Mouse (Mus musculus) bone marrow macrophage, adult 2 months (primary cell): Measurements from ENCODE around the gene Elmsan1. TPM values are rescaled to one million over a fixed set of nuclear protein-coding genes. Genes with fewer than 3 reads are reported as not detected.

Experiments
- H3K27ac ChIP-seq: 2 replicates; pipeline ENCODE4 v1.5.1; 2012; ENCODE audit warnings: low read depth, low read length; ENCODE audit not compliant: insufficient read depth
- H3K4me1 ChIP-seq: 2 replicates; pipeline ENCODE4 v1.6.1; 2012; ENCODE audit warnings: low read length; ENCODE audit not compliant: control insufficient read depth, insufficient read depth
- H3K4me3 ChIP-seq: 2 replicates; pipeline ENCODE4 v1.5.1; 2012; ENCODE audit warnings: mild to moderate bottlenecking, low read length, moderate library complexity; ENCODE audit not compliant: insufficient read depth
- CTCF ChIP-seq: IDR thresholded peaks from 2 replicates; pipeline ENCODE4 v1.5.1; 2012; ENCODE audit warnings: low read depth, mild to moderate bottlenecking, low read length, moderate library complexity
- POLR2A ChIP-seq: IDR thresholded peaks from 2 replicates; pipeline ENCODE4 v1.6.1; 2012; ENCODE audit warnings: mild to moderate bottlenecking, low read depth, low read length, borderline replicate concordance
- polyA plus RNA-seq: library from polyadenylated mRNA; stranded (reverse); fragments of >200 nt; gene quantifications from 2 replicates; pipeline ENCODE4 v1.2.4, GENCODE M21; 2012; ENCODE audit not compliant: missing spikeins, insufficient read depth, insufficient read length

The Elmsan1 gene
- polyA plus RNA-seq, 1 experiment = 33.7 TPM

DNA sequence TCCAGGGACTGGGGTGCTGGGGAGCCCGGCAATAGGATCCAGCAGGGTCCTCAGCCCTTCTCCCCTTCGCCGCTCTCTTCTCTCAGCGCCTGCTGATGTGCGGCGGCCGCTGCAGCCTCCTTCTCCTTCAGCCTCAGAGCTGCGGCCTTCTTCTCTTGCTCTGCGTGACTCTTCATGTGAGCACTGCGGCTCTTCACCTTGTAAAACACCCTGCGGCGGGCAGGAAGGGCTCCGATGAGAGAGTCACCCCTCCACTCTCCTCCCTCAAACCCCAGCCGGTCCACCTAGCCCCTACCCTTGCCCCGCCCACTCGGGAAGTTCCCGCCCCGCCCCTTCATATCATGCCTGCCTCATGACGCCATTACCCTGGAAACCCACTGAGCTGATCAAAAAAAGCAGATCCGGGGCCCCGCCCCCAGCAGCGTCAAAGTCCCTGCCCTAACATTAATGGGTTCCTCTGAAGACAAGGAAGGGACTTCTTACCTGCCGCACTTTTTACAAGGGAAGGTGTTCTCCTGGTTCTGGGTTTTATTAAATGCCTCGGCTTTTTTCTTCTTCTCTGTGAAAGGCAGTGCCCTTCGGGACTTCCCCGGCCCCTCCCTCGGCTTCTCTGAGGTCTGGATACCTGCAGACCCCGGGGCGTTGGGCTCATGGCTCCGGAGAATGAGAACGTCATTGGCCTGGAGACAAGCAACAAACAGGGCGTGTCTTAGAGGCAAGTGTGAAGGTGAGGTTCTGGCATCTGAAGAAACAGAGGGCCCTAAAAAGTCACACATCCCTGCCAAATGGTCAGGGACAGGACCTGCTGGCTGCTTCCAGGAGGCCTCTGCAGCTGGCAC is 66.1 kb downstream of the Elmsan1 start:
- no peak overlapping the region for H3K4me3 ChIP-seq

GRCm38 (mm10) chr12:84151911-84152310 is 66.8 kb downstream of the Elmsan1 start:
- Histone ChIP-seq H3K4me3 (no peak overlapping the region), H3K4me1 (no peaks in the 10 kb centered on the region), H3K27ac (no peak overlapping the region)
- TF ChIP-seq CTCF = no peak
- TF ChIP-seq POLR2A = no peak

More for the DNA sequence above, 66.1 kb downstream of the Elmsan1 start:
- TF ChIP-seq POLR2A = no peak
- no peak for TF ChIP-seq CTCF
- Histone ChIP-seq H3K27ac (no peak overlapping the region), H3K4me1 (no peaks in the 10 kb centered on the region)

- Histone ChIP-seq H3K27ac (no peak overlapping the region), H3K4me1 (no peaks in the 10 kb centered on the region), H3K4me3 (no peak overlapping the region)
- no peak for TF ChIP-seq CTCF
- no peak for TF ChIP-seq POLR2A
Observed at GRCm38 (mm10) chr12:84150976-84151375, 67.7 kb downstream of the Elmsan1 start.

GRCm38 (mm10) chr12:84149971-84150370 is 68.7 kb downstream of the Elmsan1 start:
- no peak overlapping the region for H3K4me3 ChIP-seq
- H3K4me1 ChIP-seq = no peaks in the 10 kb centered on the region
- no peak for TF ChIP-seq CTCF
- TF ChIP-seq POLR2A = no peak
- H3K27ac ChIP-seq = no peak overlapping the region

DNA sequence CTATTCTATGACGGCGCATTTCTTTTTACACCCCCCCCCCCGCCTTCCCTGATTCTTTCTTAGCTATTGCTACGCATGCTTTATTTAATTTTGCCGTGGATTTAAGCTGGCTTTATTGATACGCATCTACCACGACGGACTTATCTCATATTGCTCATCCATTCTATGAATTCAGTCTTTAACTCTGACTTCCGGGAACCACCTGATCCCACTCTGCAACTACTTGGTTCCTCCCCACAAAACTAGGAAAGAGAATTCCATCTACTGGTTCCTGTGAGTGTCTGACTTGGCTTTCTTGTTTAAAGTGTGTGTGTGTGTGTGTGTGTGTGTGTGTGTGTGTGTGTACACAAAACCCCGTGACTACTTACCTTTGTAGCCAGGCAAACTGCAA is 70.1 kb downstream of the Elmsan1 start:
- Histone ChIP-seq H3K4me1 (no peaks in the 10 kb centered on the region), H3K4me3 (no peak overlapping the region), H3K27ac (no peak overlapping the region)
- TF ChIP-seq CTCF (no peak), POLR2A (no peak)

GRCm38 (mm10) chr12:84147954-84148621 is 70.6 kb downstream of the Elmsan1 start, which contains the start of gene Pnma1:
TSS of gene Pnma1 (minus strand) at chr12:84148489.
- Histone ChIP-seq H3K4me1 (no peaks in the 10 kb centered on the region), H3K27ac (no peak within 1 kb of the TSS), H3K4me3 (no peak within 1 kb of the TSS)
- no peak for TF ChIP-seq POLR2A
- TF ChIP-seq CTCF = no peak

GRCm38 (mm10) chr12:84142281-84143050 is 76.2 kb downstream of the Elmsan1 start:
- Histone ChIP-seq H3K4me3 (no peak overlapping the region), H3K27ac (no peak overlapping the region), H3K4me1 (no peaks in the 10 kb centered on the region)
- TF ChIP-seq POLR2A (no peak), CTCF (no peak)

DNA sequence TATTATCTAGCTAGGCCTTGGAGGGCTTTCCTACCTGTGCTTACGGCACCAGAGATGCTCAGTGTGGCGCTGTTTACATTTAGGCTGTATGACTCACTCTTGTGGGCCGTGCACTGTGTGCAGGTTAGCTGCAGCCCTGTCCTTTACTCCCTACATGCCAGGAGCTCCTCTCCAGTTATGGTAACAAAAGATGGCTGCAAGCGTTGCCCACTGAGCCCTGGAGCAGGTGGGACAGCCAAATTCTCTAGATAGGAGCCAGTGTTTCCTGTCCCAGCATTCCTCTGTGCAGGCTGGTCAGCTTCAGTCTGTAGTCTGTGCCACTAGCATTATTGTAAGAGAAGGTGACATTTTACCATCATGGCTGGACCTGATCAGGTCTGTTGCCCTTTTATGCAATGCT is 77.4 kb downstream of the Elmsan1 start:
- Histone ChIP-seq H3K4me1 (no peaks in the 10 kb centered on the region), H3K27ac (no peak overlapping the region), H3K4me3 (no peak overlapping the region)
- TF ChIP-seq CTCF (no peak), POLR2A (no peak)

DNA sequence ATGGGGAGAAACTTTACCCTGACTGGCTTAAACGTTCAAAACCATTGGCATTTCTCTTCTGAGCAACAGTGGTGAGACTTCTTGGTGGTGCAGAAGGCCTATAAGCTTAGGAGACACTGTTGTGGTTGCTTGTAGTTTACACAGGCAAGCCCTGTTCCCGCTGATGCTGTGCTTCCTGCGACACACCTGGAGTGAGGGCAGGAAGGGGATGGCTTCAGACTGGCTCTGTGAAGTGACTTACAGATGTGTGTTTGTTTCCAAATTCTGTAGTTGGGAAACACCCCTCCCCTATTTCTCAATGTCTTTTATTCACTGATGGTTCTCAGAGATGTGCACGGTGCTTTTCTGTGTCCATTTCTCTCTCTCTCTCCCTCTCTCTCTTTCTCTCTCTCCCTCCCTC is 78.5 kb downstream of the Elmsan1 start:
- no peaks in the 10 kb centered on the region for H3K4me1 ChIP-seq
- TF ChIP-seq CTCF (no peak), POLR2A (no peak)
- H3K27ac ChIP-seq = no peak overlapping the region
- no peak overlapping the region for H3K4me3 ChIP-seq

GRCm38 (mm10) chr12:84137131-84137530 is 81.5 kb downstream of the Elmsan1 start:
- no peak for TF ChIP-seq POLR2A
- H3K4me3 ChIP-seq = no peak overlapping the region
- H3K4me1 ChIP-seq = no peaks in the 10 kb centered on the region
- H3K27ac ChIP-seq = no peak overlapping the region

DNA sequence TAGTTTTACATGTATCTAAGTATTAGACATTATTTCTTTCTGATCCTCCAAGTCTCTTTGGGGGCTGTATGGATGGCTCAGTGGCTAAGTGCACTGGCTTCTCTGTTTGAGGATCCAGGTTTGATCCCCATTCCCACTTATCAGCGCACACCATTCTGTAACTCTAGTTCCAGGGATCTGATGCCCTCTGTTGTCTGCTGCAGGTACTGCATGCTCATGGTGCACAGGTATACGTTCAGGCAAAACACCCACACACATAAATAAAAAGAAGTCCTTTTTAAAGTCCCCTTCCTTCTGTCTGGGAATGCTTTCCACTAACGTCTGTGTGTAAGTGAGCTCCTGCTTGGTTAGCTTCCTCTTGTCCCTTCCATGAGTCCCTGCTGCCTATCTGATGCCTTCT is 86.4 kb downstream of the Elmsan1 start:
- TF ChIP-seq CTCF (no peak), POLR2A (no peak)
- no peak overlapping the region for H3K4me3 ChIP-seq
- H3K27ac ChIP-seq = no peak overlapping the region
- peaks cover 7% of the 10 kb centered on the region for H3K4me1 ChIP-seq
